Mouse (Mus musculus) limb, embryonic 11.5 days (tissue): ENCODE measurements around the gene Mup13. TPM values are rescaled to one million over a fixed set of nuclear protein-coding genes. Genes with fewer than 3 reads are reported as not detected.
"Not testable (repeated sequence)": the region's sequence is repeated elsewhere in the genome, so short reads cannot be mapped to it uniquely, and the experiment has no call there.

Experiments used
- ATAC-seq: fragments of 200-750 bp; cut with Nextera tagmentation; 2 replicates; pipeline ENCODE4 v1.8.0; 2017; ENCODE audit warnings: low read depth; ENCODE audit not compliant: insufficient number of reproducible peaks, low FRiP score, low TSS enrichment
- DNase-seq: peaks from one replicate; pipeline ENCODE4 v3.0.0-alpha.2; 2015; ENCODE audit warnings: low spot score
- H3K27ac ChIP-seq: fragments of 300-500 bp; sonication (generic); replicated peaks from 2 replicates; pipeline ENCODE4 v1.5.1; 2014; ENCODE audit warnings: low read depth, mild to moderate bottlenecking, low read length
- H3K27me3 ChIP-seq: fragments of 300-500 bp; sonication (generic); 2 replicates; pipeline ENCODE4 v1.6.1; 2014; ENCODE audit warnings: mild to moderate bottlenecking, low read length, mixed read lengths; ENCODE audit not compliant: control insufficient read depth, insufficient read depth
- H3K36me3 ChIP-seq: fragments of 300-500 bp; sonication (generic); 2 replicates; pipeline ENCODE4 v1.6.1; 2014; ENCODE audit warnings: mild to moderate bottlenecking, low read length, moderate library complexity, mixed read lengths; ENCODE audit not compliant: control insufficient read depth, insufficient read depth
- H3K4me1 ChIP-seq: fragments of 300-500 bp; sonication (generic); 2 replicates; pipeline ENCODE4 v1.6.1; 2014; ENCODE audit warnings: low read length, mixed read lengths; ENCODE audit not compliant: control insufficient read depth, insufficient read depth
- H3K4me2 ChIP-seq: fragments of 300-500 bp; sonication (generic); 2 replicates; pipeline ENCODE4 v1.6.1; 2014; ENCODE audit warnings: low read depth, mild to moderate bottlenecking, moderate library complexity; ENCODE audit not compliant: severe bottlenecking
- H3K4me3 ChIP-seq: fragments of 300-500 bp; sonication (generic); 2 replicates; pipeline ENCODE4 v1.5.1; 2014; ENCODE audit warnings: low read depth, low read length
- H3K9ac ChIP-seq: fragments of 300-500 bp; sonication (generic); 2 replicates; pipeline ENCODE4 v1.6.1; 2014; ENCODE audit warnings: mild to moderate bottlenecking, low read length
- H3K9me3 ChIP-seq: fragments of 300-500 bp; sonication (generic); 2 replicates; pipeline ENCODE4 v1.6.1; 2016; ENCODE audit warnings: low read length; ENCODE audit not compliant: control insufficient read depth
- WGBS: fragments of 180-500 bp; shearing (Covaris S2); extraction: QIAGEN DNeasy Blood & Tissue Kit; methylation state at CpG from one replicate; pipeline ENCODE4 v1.1.7; 2014; 5-methylcytosine and 5-hydroxymethylcytosine counted together
- polyA plus RNA-seq: library from polyadenylated mRNA; unstranded; fragments of >200 nt; fragmentation: Nextera tagmentation; extraction: Ambion mirVana; gene quantifications from 2 replicates; pipeline ENCODE4 v1.2.1, GENCODE M21; 2014

Gene Mup13
- not detected in 2 replicates for polyA plus RNA-seq

DNA sequence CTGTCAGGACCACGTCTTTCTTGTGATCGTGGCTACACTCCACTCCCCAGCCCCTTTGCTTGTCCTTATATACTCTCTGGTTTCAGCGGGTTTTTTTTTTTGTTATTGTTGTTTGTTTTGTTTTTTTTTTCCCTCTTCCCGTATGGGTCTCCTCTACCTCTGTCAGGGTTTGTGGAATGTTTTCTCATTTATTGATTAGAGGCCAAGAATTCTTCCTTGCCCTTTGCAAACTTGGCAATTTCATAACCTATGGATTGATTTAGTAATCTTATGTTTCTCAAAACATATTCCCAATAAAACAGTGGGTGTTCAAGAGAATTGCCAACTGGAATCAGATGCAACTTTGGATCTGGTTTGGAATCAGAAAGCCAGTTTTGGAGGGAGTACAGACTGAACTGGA, at the start of gene Mup13:
TSS of gene Mup13 (minus strand) at position 101 of the 400 bp plus-strand sequence.
- not testable (repeated sequence) for H3K4me3 ChIP-seq, ATAC-seq, H3K4me2 ChIP-seq, H3K36me3 ChIP-seq, H3K27me3 ChIP-seq, H3K27ac ChIP-seq, H3K9me3 ChIP-seq, H3K9ac ChIP-seq, H3K4me1 ChIP-seq, DNase-seq
- 71% methylated on average over 4 of the region's 4 CpGs for WGBS

Other genes starting within 250 kb of the Mup13 start
- not detected in 2 replicates for gene Mup14, start 75.7 kb upstream of the Mup13 start, polyA plus RNA-seq
- not detected in 2 replicates for gene Mup15, start 211.5 kb upstream of the Mup13 start, polyA plus RNA-seq